Mouse (Mus musculus) embryonic facial prominence, embryonic 12.5 days (tissue): ENCODE data around the gene Tmem54. TPM values are rescaled to one million over a fixed set of nuclear protein-coding genes. Genes with fewer than 3 reads are reported as not detected.

Experiments
- ATAC-seq: fragments of 200-750 bp; cut with Nextera tagmentation; 2 replicates; pipeline ENCODE4 v1.8.0; 2017; ENCODE audit not compliant: insufficient number of reproducible peaks, insufficient read depth, low FRiP score, low TSS enrichment
- H3K27ac ChIP-seq: fragments of 300-500 bp; sonication (generic); 2 replicates; pipeline ENCODE4 v1.5.1; 2016; ENCODE audit warnings: mild to moderate bottlenecking
- H3K27me3 ChIP-seq: fragments of 300-500 bp; sonication (generic); 2 replicates; pipeline ENCODE4 v1.6.1; 2016; ENCODE audit warnings: mild to moderate bottlenecking, moderate library complexity
- H3K36me3 ChIP-seq: fragments of 300-500 bp; sonication (generic); 2 replicates; pipeline ENCODE4 v1.6.1; 2016; ENCODE audit warnings: mild to moderate bottlenecking
- H3K4me1 ChIP-seq: fragments of 300-500 bp; sonication (generic); 2 replicates; pipeline ENCODE4 v1.6.1; 2016
- H3K4me2 ChIP-seq: fragments of 300-500 bp; sonication (generic); replicated peaks from 2 replicates; pipeline ENCODE4 v1.6.1; 2016; ENCODE audit warnings: mild to moderate bottlenecking, moderate library complexity
- H3K4me3 ChIP-seq: fragments of 300-500 bp; sonication (generic); 2 replicates; pipeline ENCODE4 v1.5.1; 2016; ENCODE audit warnings: mild to moderate bottlenecking
- H3K9ac ChIP-seq: fragments of 300-500 bp; sonication (generic); 2 replicates; pipeline ENCODE4 v1.6.1; 2016; ENCODE audit warnings: mild to moderate bottlenecking, moderate library complexity
- H3K9me3 ChIP-seq: fragments of 300-500 bp; sonication (generic); 2 replicates; pipeline ENCODE4 v1.6.1; 2016; ENCODE audit warnings: mild to moderate bottlenecking, moderate library complexity
- WGBS: fragments of 180-500 bp; shearing (Covaris S2); methylation state at CpG from one replicate; pipeline ENCODE4 v1.1.7; 2016; 5-methylcytosine and 5-hydroxymethylcytosine counted together
- polyA plus RNA-seq: library from polyadenylated mRNA; unstranded; fragments of >200 nt; fragmentation: Nextera tagmentation; extraction: Ambion mirVana; gene quantifications from 2 replicates; pipeline ENCODE4 v1.2.1, GENCODE M21; 2016

Gene Tmem54
- polyA plus RNA-seq: 6.3 and 7.6 TPM in 2 replicates

- peaks cover 42% of the 10 kb centered on the region for H3K27me3 ChIP-seq
- H3K4me2 ChIP-seq: peak within 1 kb of the TSS; percentile 51
- peaks cover 16% of the 10 kb centered on the region for H3K4me1 ChIP-seq
- H3K9ac ChIP-seq: peak within 1 kb of the TSS; percentile 34
- H3K9me3 ChIP-seq: no peaks in the 10 kb centered on the region
- ATAC-seq: no peak
- 3% methylated on average over 40 of the region's 40 CpGs for WGBS
- no peaks in the 10 kb centered on the region for H3K36me3 ChIP-seq
- H3K4me3 ChIP-seq: peak within 1 kb of the TSS; percentile 25
- H3K27ac ChIP-seq: no peak within 1 kb of the TSS
Measured at GRCm38 (mm10) chr4:129105356-129105755, at the start of gene Tmem54. Tmem54 (plus strand) TSS chr4:129105548.

GRCm38 (mm10) chr4:129055562-129055961 lies 49.8 kb upstream of the Tmem54 start:
- H3K4me2 ChIP-seq: no peak overlapping the region
- peaks cover 15% of the 10 kb centered on the region for H3K27me3 ChIP-seq
- no peak for ATAC-seq
- H3K9me3 ChIP-seq: no peaks in the 10 kb centered on the region
- H3K9ac ChIP-seq: no peak overlapping the region
- WGBS: 84% methylated on average over 5 of the region's 5 CpGs
- no peak overlapping the region for H3K27ac ChIP-seq
- no peaks in the 10 kb centered on the region for H3K36me3 ChIP-seq
- H3K4me1 ChIP-seq: peaks cover 11% of the 10 kb centered on the region
- H3K4me3 ChIP-seq: no peak overlapping the region

- 4% methylated on average over 42 of the region's 44 CpGs for WGBS
- peak; percentile 91 for ATAC-seq
- Histone ChIP-seq H3K9ac (peak overlapping the region; percentile 96), H3K4me3 (peak overlapping the region; percentile 69), H3K27me3 (no peaks in the 10 kb centered on the region), H3K9me3 (no peaks in the 10 kb centered on the region), H3K36me3 (no peaks in the 10 kb centered on the region), H3K4me1 (peaks cover 11% of the 10 kb centered on the region), H3K4me2 (peak overlapping the region; percentile 91), H3K27ac (peak overlapping the region; percentile 92)
Measured at GRCm38 (mm10) chr4:129057533-129058206, 47.7 kb upstream of the Tmem54 start.

GRCm38 (mm10) chr4:129058207-129059092 lies 46.9 kb upstream of the Tmem54 start, which contains the start of gene Rnf19b:
Rnf19b (plus strand) TSS chr4:129058271.
- Histone ChIP-seq H3K4me1 (peaks cover 11% of the 10 kb centered on the region), H3K4me2 (peak within 1 kb of the TSS; percentile 91), H3K4me3 (peak within 1 kb of the TSS; percentile 69), H3K9me3 (no peaks in the 10 kb centered on the region), H3K9ac (peak within 1 kb of the TSS; percentile 96), H3K27me3 (no peaks in the 10 kb centered on the region), H3K36me3 (no peaks in the 10 kb centered on the region), H3K27ac (peak within 1 kb of the TSS; percentile 92)
- under 1% methylated on average over 74 of the region's 107 CpGs for WGBS
- ATAC-seq: peak; percentile 49

GRCm38 (mm10) chr4:129059125-129059551 lies 46.2 kb upstream of the Tmem54 start:
- WGBS: 3% methylated on average over 13 of the region's 13 CpGs
- peak overlapping the region; percentile 92; the same call in 1 of the 2 replicates for H3K27ac ChIP-seq
- H3K36me3 ChIP-seq: no peaks in the 10 kb centered on the region
- peak overlapping the region; percentile 69 for H3K4me3 ChIP-seq
- no peaks in the 10 kb centered on the region for H3K9me3 ChIP-seq
- ATAC-seq: no peak
- H3K4me2 ChIP-seq: peak overlapping the region; percentile 91
- H3K4me1 ChIP-seq: peaks cover 11% of the 10 kb centered on the region
- no peaks in the 10 kb centered on the region for H3K27me3 ChIP-seq
- peak overlapping the region; percentile 96 for H3K9ac ChIP-seq

- no peak overlapping the region for H3K27ac ChIP-seq
- peak overlapping the region; percentile 96; the same call in 1 of the 2 replicates for H3K9ac ChIP-seq
- H3K4me2 ChIP-seq: peak overlapping the region; percentile 91
- 39% methylated on average over 4 of the region's 4 CpGs for WGBS
- no peaks in the 10 kb centered on the region for H3K27me3 ChIP-seq
- peaks cover 11% of the 10 kb centered on the region for H3K4me1 ChIP-seq
- H3K36me3 ChIP-seq: no peaks in the 10 kb centered on the region
- H3K4me3 ChIP-seq: peak overlapping the region; percentile 69
- H3K9me3 ChIP-seq: no peaks in the 10 kb centered on the region
- no peak for ATAC-seq
Measured at GRCm38 (mm10) chr4:129059922-129060321, 45.4 kb upstream of the Tmem54 start.

GRCm38 (mm10) chr4:129061486-129061885 lies 43.9 kb upstream of the Tmem54 start:
- Histone ChIP-seq H3K4me3 (no peak overlapping the region), H3K36me3 (no peaks in the 10 kb centered on the region), H3K4me2 (no peak overlapping the region), H3K27me3 (no peaks in the 10 kb centered on the region), H3K9ac (no peak overlapping the region), H3K9me3 (no peaks in the 10 kb centered on the region), H3K27ac (no peak overlapping the region), H3K4me1 (peaks cover 11% of the 10 kb centered on the region)
- no peak for ATAC-seq
- WGBS: 97% methylated on average over 1 of the region's 1 CpGs

GRCm38 (mm10) chr4:129062281-129063075 lies 42.9 kb upstream of the Tmem54 start:
- 79% methylated on average over 3 of the region's 3 CpGs for WGBS
- ATAC-seq: no peak

GRCm38 (mm10) chr4:129065688-129066236 lies 39.6 kb upstream of the Tmem54 start:
- Histone ChIP-seq H3K27ac (no peak overlapping the region), H3K36me3 (no peaks in the 10 kb centered on the region), H3K9me3 (no peaks in the 10 kb centered on the region), H3K9ac (no peak overlapping the region), H3K4me2 (no peak overlapping the region), H3K27me3 (no peaks in the 10 kb centered on the region), H3K4me1 (peaks cover 3% of the 10 kb centered on the region; the same call in 1 of the 2 replicates), H3K4me3 (no peak overlapping the region)
- no peak for ATAC-seq

More at GRCm38 (mm10) chr4:129062281-129063075, 42.9 kb upstream of the Tmem54 start:
- H3K9me3 ChIP-seq: no peaks in the 10 kb centered on the region
- H3K4me3 ChIP-seq: no peak overlapping the region
- no peak overlapping the region for H3K9ac ChIP-seq
- H3K27me3 ChIP-seq: no peaks in the 10 kb centered on the region
- peaks cover 11% of the 10 kb centered on the region for H3K4me1 ChIP-seq
- no peak overlapping the region for H3K27ac ChIP-seq
- no peaks in the 10 kb centered on the region for H3K36me3 ChIP-seq
- no peak overlapping the region for H3K4me2 ChIP-seq

GRCm38 (mm10) chr4:129067638-129068415 lies 37.5 kb upstream of the Tmem54 start:
- no peak for ATAC-seq

More at GRCm38 (mm10) chr4:129067638-129068415, 37.5 kb upstream of the Tmem54 start:
- H3K9ac ChIP-seq: no peak overlapping the region
- no peaks in the 10 kb centered on the region for H3K27me3 ChIP-seq
- H3K9me3 ChIP-seq: no peaks in the 10 kb centered on the region
- 0 out of 2 replicates have a peak overlapping the region, but pooled peaks have one; percentile 11 for H3K27ac ChIP-seq
- peaks cover 5% of the 10 kb centered on the region; the same call in 1 of the 2 replicates for H3K4me1 ChIP-seq
- H3K4me3 ChIP-seq: no peak overlapping the region
- H3K36me3 ChIP-seq: no peaks in the 10 kb centered on the region
- H3K4me2 ChIP-seq: no peak overlapping the region
- 78% methylated on average over 5 of the region's 5 CpGs for WGBS
